Comparison of ENCODE assay signal across 18 mouse cellular contexts in genomic region chr5:32476501-32476900, GRCm38 (mm10).
"Had no signal": no experiment of that assay in that cellular context is flagged by ENCODE, and none has a peak within 500 bp of the region (broad histone marks: within the 10 kb centered on the region; RNA-seq: fewer than 3 reads in every experiment).

No protein-coding gene starts in this region.

- ATAC-seq: liver, postnatal 0 days; lung, postnatal 0 days; midbrain, embryonic 13.5 days; midbrain, embryonic 15.5 days had no signal

- DNase-seq: liver, postnatal 0 days; lung, adult 2 months; lung, postnatal 14 days; lung, postnatal 36 days; right cerebral cortex, postnatal 25 days; right cerebral cortex, postnatal 4 days; spleen, adult 18-20 months; thymus, adult 18-20 months; thymus, postnatal 14 days; thymus, postnatal 36 days had no signal

- H3K9me3 ChIP-seq: lung, embryonic 15.5 days; megakaryocyte, embryonic 14.5 days; midbrain, embryonic 13.5 days; midbrain, embryonic 15.5 days; neural tube, embryonic 12.5 days had no signal

- H3K4me3 ChIP-seq: lung, embryonic 15.5 days; megakaryocyte, embryonic 14.5 days; midbrain, embryonic 13.5 days; midbrain, embryonic 15.5 days; neural tube, embryonic 12.5 days had no signal

- H3K27me3 ChIP-seq: lung, embryonic 15.5 days; megakaryocyte, embryonic 14.5 days; midbrain, embryonic 13.5 days; midbrain, embryonic 15.5 days; neural tube, embryonic 12.5 days had no signal

- H3K27ac ChIP-seq: lung, embryonic 15.5 days; macrophage; midbrain, embryonic 13.5 days; midbrain, embryonic 15.5 days; neural tube, embryonic 12.5 days had no signal

- H3K9ac ChIP-seq: liver, postnatal 0 days; lung, embryonic 15.5 days; midbrain, embryonic 13.5 days; midbrain, embryonic 15.5 days; neural tube, embryonic 12.5 days had no signal

- H3K4me2 ChIP-seq: lung, embryonic 15.5 days; midbrain, embryonic 11.5 days; midbrain, embryonic 13.5 days; midbrain, embryonic 15.5 days; neural tube, embryonic 12.5 days had no signal

- H3K4me1 ChIP-seq: midbrain, embryonic 15.5 days; neural tube, embryonic 12.5 days had no signal
